Mouse (Mus musculus): ENCODE measurements around the gene Cdyl. TPM values are rescaled to one million over a fixed set of nuclear protein-coding genes. Genes with fewer than 3 reads are reported as not detected.
A peak's percentile ranks its signal among the peaks of the same experiment; 100 is the strongest.

Gene Cdyl
- 8.3 and 8.8 TPM in 2 replicates for polyA plus RNA-seq (2012; rRNA removed)

- DNase-seq = no peak
- Histone ChIP-seq H3K27me3 (ENCODE audit: control insufficient read depth, insufficient read depth, low read length) (no peaks in the 10 kb centered on the region), H3K4me3 (replicated peaks; ENCODE audit: insufficient read depth, low read depth, low read length) (no peak within 1 kb of the TSS), H3K27ac (ENCODE audit: insufficient read depth, low read length) (no peak within 1 kb of the TSS), H3K4me1 (ENCODE audit: control insufficient read depth, insufficient read depth, low read length) (no peaks in the 10 kb centered on the region)
- 81% methylated on average over 4 of the region's 4 CpGs for WGBS
- no peak for TF ChIP-seq CTCF (IDR thresholded peaks at IDR 0.05; ENCODE audit: borderline replicate concordance, insufficient read depth, low read depth, low read length)
- no peak for TF ChIP-seq POLR2A (IDR thresholded peaks at IDR 0.05; ENCODE audit: borderline replicate concordance, insufficient read depth, low read length)
Measured at GRCm38 (mm10) chr13:35659406-35659985, at the start of gene Cdyl. Cdyl (plus strand) TSS chr13:35659833.

- no peak overlapping the region for H3K4me3 ChIP-seq (replicated peaks; ENCODE audit: insufficient read depth, low read depth, low read length)
- no peak overlapping the region for H3K27ac ChIP-seq (ENCODE audit: insufficient read depth, low read length)
- H3K4me1 ChIP-seq (ENCODE audit: control insufficient read depth, insufficient read depth, low read length) = no peaks in the 10 kb centered on the region
- TF ChIP-seq POLR2A (IDR thresholded peaks at IDR 0.05; ENCODE audit: borderline replicate concordance, insufficient read depth, low read length) (no peak), CTCF (IDR thresholded peaks at IDR 0.05; ENCODE audit: borderline replicate concordance, insufficient read depth, low read depth, low read length) (no peak)
- no peak for DNase-seq
- H3K27me3 ChIP-seq (ENCODE audit: control insufficient read depth, insufficient read depth, low read length) = no peaks in the 10 kb centered on the region
Measured at GRCm38 (mm10) chr13:35610718-35611117, 48.9 kb upstream of the Cdyl start.

GRCm38 (mm10) chr13:35612506-35612905 is 47.1 kb upstream of the Cdyl start:
- no peak for DNase-seq
- H3K27me3 ChIP-seq (ENCODE audit: control insufficient read depth, insufficient read depth, low read length) = no peaks in the 10 kb centered on the region
- no peak overlapping the region for H3K4me3 ChIP-seq (replicated peaks; ENCODE audit: insufficient read depth, low read depth, low read length)
- TF ChIP-seq POLR2A (IDR thresholded peaks at IDR 0.05; ENCODE audit: borderline replicate concordance, insufficient read depth, low read length) (no peak), CTCF (IDR thresholded peaks at IDR 0.05; ENCODE audit: borderline replicate concordance, insufficient read depth, low read depth, low read length) (no peak)
- 94% methylated on average over 1 of the region's 1 CpGs for WGBS
- no peaks in the 10 kb centered on the region for H3K4me1 ChIP-seq (ENCODE audit: control insufficient read depth, insufficient read depth, low read length)
- H3K27ac ChIP-seq (ENCODE audit: insufficient read depth, low read length) = no peak overlapping the region

GRCm38 (mm10) chr13:35614832-35615479 is 44.7 kb upstream of the Cdyl start:
- no peak overlapping the region for H3K4me3 ChIP-seq (replicated peaks; ENCODE audit: insufficient read depth, low read depth, low read length)
- no peak overlapping the region for H3K27ac ChIP-seq (ENCODE audit: insufficient read depth, low read length)
- no peaks in the 10 kb centered on the region for H3K4me1 ChIP-seq (ENCODE audit: control insufficient read depth, insufficient read depth, low read length)
- no peak for DNase-seq
- no peak for TF ChIP-seq CTCF (IDR thresholded peaks at IDR 0.05; ENCODE audit: borderline replicate concordance, insufficient read depth, low read depth, low read length)
- no peak for TF ChIP-seq POLR2A (IDR thresholded peaks at IDR 0.05; ENCODE audit: borderline replicate concordance, insufficient read depth, low read length)
- no peaks in the 10 kb centered on the region for H3K27me3 ChIP-seq (ENCODE audit: control insufficient read depth, insufficient read depth, low read length)
- WGBS = 74% methylated on average over 4 of the region's 4 CpGs

- Histone ChIP-seq H3K27me3 (ENCODE audit: control insufficient read depth, insufficient read depth, low read length) (no peaks in the 10 kb centered on the region), H3K4me1 (ENCODE audit: control insufficient read depth, insufficient read depth, low read length) (no peaks in the 10 kb centered on the region), H3K4me3 (replicated peaks; ENCODE audit: insufficient read depth, low read depth, low read length) (no peak overlapping the region), H3K27ac (ENCODE audit: insufficient read depth, low read length) (no peak overlapping the region)
- no peak for TF ChIP-seq POLR2A (IDR thresholded peaks at IDR 0.05; ENCODE audit: borderline replicate concordance, insufficient read depth, low read length)
- no peak for DNase-seq
- 87% methylated on average over 4 of the region's 4 CpGs for WGBS
Measured at GRCm38 (mm10) chr13:35616524-35617099, 43.0 kb upstream of the Cdyl start.

GRCm38 (mm10) chr13:35619356-35619755 is 40.3 kb upstream of the Cdyl start:
- Histone ChIP-seq H3K27me3 (ENCODE audit: control insufficient read depth, insufficient read depth, low read length) (no peaks in the 10 kb centered on the region), H3K4me1 (ENCODE audit: control insufficient read depth, insufficient read depth, low read length) (no peaks in the 10 kb centered on the region), H3K27ac (ENCODE audit: insufficient read depth, low read length) (no peak overlapping the region), H3K4me3 (replicated peaks; ENCODE audit: insufficient read depth, low read depth, low read length) (no peak overlapping the region)
- WGBS = 34% methylated on average over 2 of the region's 2 CpGs
- peak; percentile 19 to 56 for DNase-seq
- no peak for TF ChIP-seq POLR2A (IDR thresholded peaks at IDR 0.05; ENCODE audit: borderline replicate concordance, insufficient read depth, low read length)
- TF ChIP-seq CTCF (IDR thresholded peaks at IDR 0.05; ENCODE audit: borderline replicate concordance, insufficient read depth, low read depth, low read length) = no peak

GRCm38 (mm10) chr13:35620756-35621155 is 38.9 kb upstream of the Cdyl start:
- H3K4me3 ChIP-seq (replicated peaks; ENCODE audit: insufficient read depth, low read depth, low read length) = no peak overlapping the region
- 80% methylated on average over 1 of the region's 1 CpGs for WGBS
- no peak overlapping the region for H3K27ac ChIP-seq (ENCODE audit: insufficient read depth, low read length)
- H3K27me3 ChIP-seq (ENCODE audit: control insufficient read depth, insufficient read depth, low read length) = no peaks in the 10 kb centered on the region
- TF ChIP-seq CTCF (IDR thresholded peaks at IDR 0.05; ENCODE audit: borderline replicate concordance, insufficient read depth, low read depth, low read length) = no peak
- no peak for TF ChIP-seq POLR2A (IDR thresholded peaks at IDR 0.05; ENCODE audit: borderline replicate concordance, insufficient read depth, low read length)
- no peaks in the 10 kb centered on the region for H3K4me1 ChIP-seq (ENCODE audit: control insufficient read depth, insufficient read depth, low read length)
- DNase-seq = no peak

- Histone ChIP-seq H3K4me1 (ENCODE audit: control insufficient read depth, insufficient read depth, low read length) (no peaks in the 10 kb centered on the region), H3K27ac (ENCODE audit: insufficient read depth, low read length) (no peak overlapping the region), H3K27me3 (ENCODE audit: control insufficient read depth, insufficient read depth, low read length) (no peaks in the 10 kb centered on the region), H3K4me3 (replicated peaks; ENCODE audit: insufficient read depth, low read depth, low read length) (no peak overlapping the region)
- 89% methylated on average over 3 of the region's 3 CpGs for WGBS
- TF ChIP-seq POLR2A (IDR thresholded peaks at IDR 0.05; ENCODE audit: borderline replicate concordance, insufficient read depth, low read length) (no peak), CTCF (IDR thresholded peaks at IDR 0.05; ENCODE audit: borderline replicate concordance, insufficient read depth, low read depth, low read length) (no peak)
- DNase-seq = no peak
Measured at GRCm38 (mm10) chr13:35624831-35625230, 34.8 kb upstream of the Cdyl start.

Measured in cerebellum, adult 2 months (tissue).